Mouse (Mus musculus) embryonic fibroblast, embryonic 13.5 days (primary cell): ENCODE data around the gene Txndc8.

Experiments used
- CTCF ChIP-seq: IDR thresholded peaks from 2 replicates; pipeline ENCODE4 v1.5.1; 2011; ENCODE audit warnings: mild to moderate bottlenecking, control low read depth, low read length, moderate library complexity, borderline replicate concordance; ENCODE audit not compliant: insufficient read depth
- POLR2A ChIP-seq: IDR thresholded peaks from 2 replicates; pipeline ENCODE4 v1.6.1; 2011; ENCODE audit warnings: low read depth, mild to moderate bottlenecking, control low read depth, low read length, moderate library complexity

DNA sequence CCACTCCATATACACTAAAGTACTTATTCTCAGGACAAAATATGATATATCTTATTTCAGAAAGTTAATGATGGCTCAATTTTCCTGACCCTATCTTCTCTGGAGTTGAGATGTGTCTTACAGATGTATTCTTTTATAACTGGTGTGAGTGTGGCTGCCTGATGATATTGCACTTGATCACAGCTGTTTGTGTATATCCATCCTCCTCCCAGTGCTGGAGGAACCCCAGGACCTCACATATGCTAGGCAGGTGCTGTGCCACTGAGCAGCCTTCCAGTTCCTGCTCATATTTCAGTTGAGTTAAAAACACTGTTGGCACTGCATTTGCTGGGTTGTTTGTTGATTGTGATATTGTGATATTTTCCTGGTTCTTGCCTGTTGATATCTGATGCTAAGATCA, 38.6 kb downstream of the Txndc8 start:
- TF ChIP-seq CTCF (no peak), POLR2A (no peak)
